Mouse (Mus musculus) C2C12 (cell line): ENCODE measurements around the gene Asic3. TPM values are rescaled to one million over a fixed set of nuclear protein-coding genes. Genes with fewer than 3 reads are reported as not detected.

Source experiments
- H3K27me3 ChIP-seq: one replicate; pipeline ENCODE4 v1.6.1; 2011; ENCODE audit not compliant: control insufficient read depth, insufficient read depth, insufficient read length
- H3K36me3 ChIP-seq: one replicate; pipeline ENCODE4 v1.6.1; 2011; ENCODE audit not compliant: control insufficient read depth, insufficient read depth
- H3K4me3 ChIP-seq: one replicate; pipeline ENCODE4 v1.5.1; 2011; ENCODE audit warnings: mild to moderate bottlenecking, control low read depth; ENCODE audit not compliant: poor library complexity, insufficient read depth, severe bottlenecking
- H3K79me2 ChIP-seq: one replicate; pipeline ENCODE4 v1.6.1; 2011; ENCODE audit not compliant: control insufficient read depth, insufficient read depth
- H3K79me3 ChIP-seq: one replicate; pipeline ENCODE4 v1.6.1; 2011; ENCODE audit warnings: low read depth, control low read depth
- H3ac ChIP-seq: one replicate; pipeline ENCODE3; 2011; ENCODE audit warnings: low read depth; ENCODE audit not compliant: control insufficient read depth, insufficient read length
- CEBPB ChIP-seq: IDR thresholded peaks from one replicate; pipeline ENCODE4 v1.6.1; 2011; ENCODE audit warnings: low read depth, mild to moderate bottlenecking, control low read depth, moderate library complexity
- CTCF ChIP-seq: IDR thresholded peaks from one replicate; pipeline ENCODE4 v1.5.1; 2011; ENCODE audit not compliant: control insufficient read depth, insufficient read depth, insufficient read length
- FOSL1 ChIP-seq: IDR thresholded peaks from one replicate; pipeline ENCODE4 v1.8.0; 2011; ENCODE audit warnings: mild to moderate bottlenecking, low read length; ENCODE audit not compliant: poor library complexity, insufficient read depth, severe bottlenecking
- MAX ChIP-seq: IDR thresholded peaks from one replicate; pipeline ENCODE4 v1.6.1; 2011; ENCODE audit warnings: mild to moderate bottlenecking, control low read depth
- MYOD1 ChIP-seq: IDR thresholded peaks from one replicate; pipeline ENCODE4 v1.6.1; 2011; ENCODE audit warnings: low read depth; ENCODE audit not compliant: control insufficient read depth, insufficient read length
- MYOG ChIP-seq: IDR thresholded peaks from one replicate; pipeline ENCODE4 v1.6.1; 2011; ENCODE audit not compliant: control insufficient read depth, insufficient read length; ENCODE audit errors: extremely low read depth
- USF1 ChIP-seq: IDR thresholded peaks from one replicate; pipeline ENCODE4 v1.6.1; 2011; ENCODE audit warnings: low read depth, mild to moderate bottlenecking, control low read depth, moderate library complexity
- polyA plus RNA-seq: library from polyadenylated mRNA; unstranded; fragments of >200 nt; fragmentation: generic; extraction: Trizol; gene quantifications from one replicate; pipeline ENCODE4 v1.2.1, GENCODE M21; 2012; ENCODE audit warnings: missing spikeins

The Asic3 gene
- polyA plus RNA-seq, 1 experiment = 0.19 TPM

GRCm38 (mm10) chr5:24425421-24426036 lies 12.3 kb downstream of the Asic3 start:
- peaks cover 37% of the 10 kb centered on the region for H3K79me2 ChIP-seq
- TF ChIP-seq MAX = no peak
- peak overlapping the region; percentile 57 for H3K4me3 ChIP-seq
- peaks cover 15% of the 10 kb centered on the region for H3K79me3 ChIP-seq
- H3K36me3 ChIP-seq = peaks cover 27% of the 10 kb centered on the region
- no peaks in the 10 kb centered on the region for H3K27me3 ChIP-seq
- peak overlapping the region; percentile 92 for H3ac ChIP-seq

GRCm38 (mm10) chr5:24426037-24426432 lies 12.8 kb downstream of the Asic3 start:
- Histone ChIP-seq H3K27me3 (no peaks in the 10 kb centered on the region), H3K36me3 (peaks cover 30% of the 10 kb centered on the region), H3K79me3 (peaks cover 15% of the 10 kb centered on the region), H3ac (peak overlapping the region; percentile 92), H3K4me3 (peak overlapping the region; percentile 57), H3K79me2 (peaks cover 37% of the 10 kb centered on the region)
- no peak for TF ChIP-seq MAX
- no peak for TF ChIP-seq MYOD1
- no peak for TF ChIP-seq MYOG
- no peak for TF ChIP-seq CEBPB
- TF ChIP-seq USF1 = no peak
- TF ChIP-seq CTCF = no peak
- TF ChIP-seq FOSL1 = no peak

DNA sequence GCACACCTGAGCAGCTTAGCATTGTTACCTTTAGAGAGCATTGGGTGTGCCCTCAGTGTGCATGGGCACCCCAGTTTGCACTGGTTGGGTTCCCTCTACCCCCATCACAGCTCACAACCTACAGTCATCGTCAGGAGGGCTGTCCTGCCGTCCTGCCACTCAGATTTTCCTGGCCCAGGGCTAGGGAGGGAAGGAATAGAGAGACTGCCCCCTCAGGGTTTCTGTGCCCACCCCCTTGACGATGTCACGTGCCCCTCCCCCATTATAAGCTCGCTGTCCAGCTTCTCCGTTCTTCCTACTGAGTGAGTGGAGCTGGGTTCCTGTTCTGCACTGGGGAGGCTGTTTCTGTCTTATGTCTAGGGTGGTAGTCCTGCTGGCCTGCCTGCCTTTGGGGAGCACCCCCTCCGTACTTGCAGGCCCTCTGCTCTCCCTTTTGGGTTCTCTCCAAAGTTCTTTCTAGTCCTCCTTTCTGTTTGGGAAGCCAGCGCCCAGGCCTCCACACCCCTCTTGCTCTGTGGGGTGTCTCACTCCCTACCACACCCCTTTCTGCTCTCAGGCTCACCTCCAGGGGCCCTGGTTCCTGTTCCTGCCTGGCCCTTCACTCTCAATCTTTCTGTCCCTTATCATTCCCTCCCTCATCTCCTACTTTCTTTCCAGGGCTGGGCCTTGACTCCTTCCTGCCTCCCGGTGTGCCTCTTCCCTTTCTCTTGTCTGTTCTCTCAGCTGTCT lies 13.5 kb downstream of the Asic3 start:
- H3K36me3 ChIP-seq = peaks cover 28% of the 10 kb centered on the region
- no peaks in the 10 kb centered on the region for H3K27me3 ChIP-seq
- peaks cover 37% of the 10 kb centered on the region for H3K79me2 ChIP-seq
- peak overlapping the region; percentile 57 for H3K4me3 ChIP-seq
- H3K79me3 ChIP-seq = peaks cover 15% of the 10 kb centered on the region
- peak; percentile 63 for TF ChIP-seq USF1
- TF ChIP-seq MAX = no peak
- H3ac ChIP-seq = no peak overlapping the region

DNA sequence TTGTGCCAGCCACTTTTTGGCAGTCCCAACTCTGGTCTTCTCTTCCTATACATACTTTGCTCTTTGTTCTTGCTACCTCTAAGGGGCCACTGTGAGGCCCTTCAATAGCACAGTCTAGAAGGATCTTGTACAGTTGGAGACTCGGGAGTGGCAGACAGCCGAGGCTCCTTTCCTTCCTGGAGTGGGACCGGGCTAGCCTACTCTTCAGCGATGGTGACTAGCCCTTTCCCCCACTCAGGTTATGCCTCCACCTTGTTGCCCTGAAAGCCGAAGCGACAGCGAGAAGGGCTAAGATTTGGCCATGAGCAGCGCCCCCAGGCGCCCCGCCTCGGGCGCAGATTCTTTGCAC lies 14.1 kb downstream of the Asic3 start:
- no peak overlapping the region for H3K4me3 ChIP-seq
- TF ChIP-seq MAX (no peak), CEBPB (no peak), USF1 (no peak), MYOD1 (no peak), FOSL1 (no peak), MYOG (no peak), CTCF (no peak)
- no peak overlapping the region for H3ac ChIP-seq
- H3K79me2 ChIP-seq = peaks cover 37% of the 10 kb centered on the region
- no peaks in the 10 kb centered on the region for H3K27me3 ChIP-seq
- H3K36me3 ChIP-seq = peaks cover 33% of the 10 kb centered on the region
- H3K79me3 ChIP-seq = peaks cover 15% of the 10 kb centered on the region

DNA sequence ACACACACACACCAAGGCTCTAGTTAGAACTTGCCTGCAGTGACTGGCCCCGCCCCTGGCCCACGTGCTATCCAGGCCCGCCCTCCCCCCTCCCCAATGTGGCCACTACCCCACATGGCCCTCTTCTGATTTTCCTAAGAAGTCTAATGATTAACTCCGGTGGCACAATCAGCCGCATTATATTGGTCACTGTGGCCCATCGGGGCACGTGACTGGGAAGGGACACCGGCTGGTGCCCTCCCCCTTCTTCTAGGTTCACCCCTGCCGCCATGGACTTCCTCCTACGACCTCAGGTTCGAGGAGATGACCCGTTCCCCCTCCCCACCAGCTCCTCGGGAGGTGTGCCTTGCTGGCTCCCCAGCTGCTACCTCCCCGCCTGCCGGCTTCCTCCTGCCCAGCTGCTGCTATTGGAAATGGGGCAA lies 14.8 kb downstream of the Asic3 start:
- TF ChIP-seq CTCF (no peak), MAX (no peak), MYOD1 (no peak), FOSL1 (no peak), CEBPB (no peak), USF1 (no peak), MYOG (no peak)
- H3K36me3 ChIP-seq = peaks cover 40% of the 10 kb centered on the region
- no peak overlapping the region for H3K4me3 ChIP-seq

GRCm38 (mm10) chr5:24428596-24428995 lies 15.4 kb downstream of the Asic3 start:
- H3K4me3 ChIP-seq = no peak overlapping the region
- no peaks in the 10 kb centered on the region for H3K27me3 ChIP-seq
- peaks cover 13% of the 10 kb centered on the region for H3K79me3 ChIP-seq
- peaks cover 43% of the 10 kb centered on the region for H3K36me3 ChIP-seq
- peaks cover 31% of the 10 kb centered on the region for H3K79me2 ChIP-seq
- no peak for TF ChIP-seq FOSL1
- TF ChIP-seq MYOD1 = no peak
- TF ChIP-seq USF1 = no peak
- TF ChIP-seq MYOG = no peak
- no peak for TF ChIP-seq MAX
- no peak for TF ChIP-seq CEBPB
- no peak for TF ChIP-seq CTCF
- peak overlapping the region; percentile 15 for H3ac ChIP-seq

More for the DNA sequence above, 14.8 kb downstream of the Asic3 start:
- no peak overlapping the region for H3ac ChIP-seq
- H3K79me3 ChIP-seq = peaks cover 13% of the 10 kb centered on the region
- no peaks in the 10 kb centered on the region for H3K27me3 ChIP-seq
- H3K79me2 ChIP-seq = peaks cover 31% of the 10 kb centered on the region
